Mouse (Mus musculus): ENCODE measurements around the gene Caskin2. TPM values are rescaled to one million over a fixed set of nuclear protein-coding genes. Genes with fewer than 3 reads are reported as not detected.

Gene Caskin2
- total and polyA plus RNA-seq, 3 experiments, result 2.9 to 8.2 (median 6.4) TPM

DNA sequence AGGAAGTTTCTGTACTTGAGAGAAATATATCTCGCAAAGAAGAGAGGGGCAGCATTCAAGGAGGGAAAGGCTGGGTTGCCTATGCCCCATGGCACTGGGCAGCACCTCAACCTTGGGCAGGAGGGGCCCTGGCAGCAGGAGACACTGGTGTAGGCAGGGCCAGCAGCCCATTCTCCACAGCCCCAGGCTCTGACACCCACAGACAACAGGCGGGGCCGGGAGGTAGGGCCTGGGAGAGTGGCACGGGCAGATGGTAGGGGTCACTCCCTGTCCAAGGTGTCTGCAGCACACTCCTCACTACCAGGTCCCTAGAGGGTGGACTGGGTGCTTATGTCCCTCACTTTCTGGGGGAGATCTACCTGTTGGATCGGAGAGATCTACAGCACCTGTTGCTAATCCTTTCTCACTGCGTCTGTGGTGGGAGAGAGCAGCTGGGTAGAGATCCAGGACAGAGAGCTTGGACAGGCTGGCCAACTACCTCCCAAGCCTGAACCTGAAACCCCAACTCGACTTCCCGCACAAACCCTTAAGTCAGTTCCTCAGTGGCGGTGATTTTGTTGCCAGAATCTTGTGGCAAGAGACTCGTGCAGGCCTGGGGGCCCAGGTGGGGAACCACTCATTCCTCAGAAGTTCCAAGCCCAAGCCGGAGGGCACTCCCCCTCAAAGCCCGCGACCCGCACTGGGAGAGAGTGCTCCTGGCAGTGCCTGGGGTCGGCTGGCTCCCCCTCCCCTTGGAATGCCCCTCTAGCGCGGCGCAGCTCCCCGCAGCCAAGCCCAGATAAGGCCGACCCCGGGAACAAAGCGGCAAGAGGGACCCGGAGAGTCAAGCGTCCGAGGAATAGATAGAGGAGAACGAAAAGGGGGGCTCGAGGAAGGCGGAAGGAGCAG is 662 bp downstream of the Caskin2 start:
- DNase-seq (ENCODE audit: extremely low read depth), result peak; percentile 13
- peaks cover 13 to 54% of the 10 kb centered on the region in 2 experiments for H3K4me1 ChIP-seq (ENCODE audit: control insufficient read depth in 1 of 2, insufficient read depth in 2 of 2)

DNA sequence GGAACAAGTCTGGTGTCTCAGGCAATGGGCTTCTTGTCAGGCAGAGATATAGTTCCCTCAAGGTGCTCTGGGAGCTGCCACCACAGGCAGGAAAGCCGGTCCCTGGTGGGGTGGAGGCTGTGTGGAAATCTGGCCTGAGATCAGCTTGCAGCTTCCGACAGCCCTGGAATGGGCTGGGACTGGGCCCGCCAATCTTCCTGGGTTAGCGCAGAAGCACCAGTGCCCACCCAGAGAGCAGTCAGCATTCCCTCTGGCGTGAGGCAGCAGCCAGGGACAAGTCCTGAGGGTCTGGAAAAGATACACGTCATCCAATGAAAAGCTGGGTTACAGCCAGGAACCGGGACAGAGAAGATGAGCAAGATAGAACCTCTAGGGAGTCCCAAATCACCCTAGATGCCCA is 1.3 kb downstream of the Caskin2 start:
- Histone ChIP-seq H3K4me1 (ENCODE audit: control insufficient read depth in 1 of 2, insufficient read depth in 2 of 2) (peaks cover 13 to 54% of the 10 kb centered on the region in 2 experiments), H3K79me2 (replicated peaks; ENCODE audit: control insufficient read depth, extremely low read depth, insufficient read depth, poor library complexity, severe bottlenecking) (0 out of 2 replicates have a peak, but pooled peaks cover 5% of the 10 kb centered on the region), H3K9me3 (replicated peaks; ENCODE audit: low read length) (no peaks in the 10 kb centered on the region), H3K4me2 (ENCODE audit: insufficient read depth, low read depth, poor library complexity, severe bottlenecking) (no peak overlapping the region), H3K27me3 (replicated peaks) (no peaks in the 10 kb centered on the region), H3K36me3 (replicated peaks in 1 of 2; ENCODE audit: control insufficient read depth in 1 of 2, insufficient read depth in 1 of 2, low read length in 1 of 2) (peaks cover 8 to 64% of the 10 kb centered on the region in 2 experiments), H3K9ac (ENCODE audit: insufficient read depth, low read depth) (no peak overlapping the region), H3K27ac (ENCODE audit: insufficient read depth, low read depth) (no peak overlapping the region), H3K4me3 (replicated peaks in 1 of 3; ENCODE audit: low read depth in 2 of 3, low read length in 2 of 3, poor library complexity in 1 of 3) (no peak overlapping the region)
- TF ChIP-seq EP300 (IDR thresholded peaks at IDR 0.05; ENCODE audit: low read length), result no peak
- TF ChIP-seq MEF2A (IDR thresholded peaks at IDR 0.05; ENCODE audit: borderline replicate concordance, low read depth, low read length), result no peak
- no peak for TF ChIP-seq ZC3H11A (IDR thresholded peaks at IDR 0.05; ENCODE audit: low read depth, low read length)
- no peak for TF ChIP-seq SIN3A (IDR thresholded peaks at IDR 0.05; ENCODE audit: low read length)
- dilution Hi-C loops (cut with MboI; ENCODE audit: extremely low pct_ligation_motif_present, extremely low pct_unique_long_range_greater_than_20kb, low sequenced_read_pairs) (no loop called here), in situ Hi-C loops (cut with MboI; ENCODE audit: low pct_ligation_motif_present, low pct_unique_long_range_greater_than_20kb, low sequenced_read_pairs) (loop anchor here (5.0 kb wide), 4 partner anchors 95 to 320 kb away; partner anchors contain the start of gene Nt5c)
- no peak for DNase-seq (ENCODE audit: extremely low read depth)

More for the DNA sequence above, 662 bp downstream of the Caskin2 start:
- in situ Hi-C loops (cut with MboI; ENCODE audit: low pct_ligation_motif_present, low pct_unique_long_range_greater_than_20kb, low sequenced_read_pairs), result loop anchor here (5.0 kb wide), 4 partner anchors 95 to 320 kb away; partner anchors contain the start of gene Nt5c
- 0 out of 2 replicates have a peak, but pooled peaks cover 5% of the 10 kb centered on the region for H3K79me2 ChIP-seq (replicated peaks; ENCODE audit: control insufficient read depth, extremely low read depth, insufficient read depth, poor library complexity, severe bottlenecking)
- dilution Hi-C loops (cut with MboI; ENCODE audit: extremely low pct_ligation_motif_present, extremely low pct_unique_long_range_greater_than_20kb, low sequenced_read_pairs), result no loop called here
- H3K27ac ChIP-seq (ENCODE audit: insufficient read depth, low read depth), result no peak overlapping the region
- peak overlapping the region; percentile 82 for H3K4me2 ChIP-seq (ENCODE audit: insufficient read depth, low read depth, poor library complexity, severe bottlenecking)
- H3K9ac ChIP-seq (ENCODE audit: insufficient read depth, low read depth), result peak overlapping the region; percentile 77
- TF ChIP-seq MXI1 (IDR thresholded peaks at IDR 0.05; ENCODE audit: low read depth, low read length) (peak; percentile 22; the same call in 1 of the 2 replicates), BHLHE40 (IDR thresholded peaks at IDR 0.05; ENCODE audit: low read depth, low read length) (peak; percentile 13; the same call in 1 of the 2 replicates), ZMIZ1 (IDR thresholded peaks at IDR 0.05; ENCODE audit: low read depth, low read length) (0 out of 2 replicates have a peak, but pooled peaks have one; percentile 35), SMC3 (IDR thresholded peaks at IDR 0.05; ENCODE audit: low read depth, low read length) (no peak), SIN3A (IDR thresholded peaks at IDR 0.05; ENCODE audit: low read length) (0 out of 2 replicates have a peak, but pooled peaks have one; percentile 37), ZNF384 (IDR thresholded peaks at IDR 0.05; ENCODE audit: low read depth, low read length) (no peak)
- H3K36me3 ChIP-seq (replicated peaks in 1 of 2; ENCODE audit: control insufficient read depth in 1 of 2, insufficient read depth in 1 of 2, low read length in 1 of 2), result peaks cover 11 to 63% of the 10 kb centered on the region in 2 experiments
- H3K4me3 ChIP-seq (replicated peaks in 1 of 3; ENCODE audit: low read depth in 2 of 3, low read length in 2 of 3, poor library complexity in 1 of 3), result peak overlapping the region; percentile 77 to 91 (median 81)
- no peaks in the 10 kb centered on the region for H3K9me3 ChIP-seq (replicated peaks; ENCODE audit: low read length)
- no peaks in the 10 kb centered on the region for H3K27me3 ChIP-seq (replicated peaks)

All from CH12.LX (cell line).